Mouse (Mus musculus): ENCODE results near the gene Ppp2r5d. TPM values are rescaled to one million over a fixed set of nuclear protein-coding genes. Genes with fewer than 3 reads are reported as not detected.
A peak's percentile ranks its signal among the peaks of the same experiment; 100 is the strongest.

Ppp2r5d gene
- polyA plus RNA-seq, 1 experiment from 2014 or later: 137 TPM

DNA sequence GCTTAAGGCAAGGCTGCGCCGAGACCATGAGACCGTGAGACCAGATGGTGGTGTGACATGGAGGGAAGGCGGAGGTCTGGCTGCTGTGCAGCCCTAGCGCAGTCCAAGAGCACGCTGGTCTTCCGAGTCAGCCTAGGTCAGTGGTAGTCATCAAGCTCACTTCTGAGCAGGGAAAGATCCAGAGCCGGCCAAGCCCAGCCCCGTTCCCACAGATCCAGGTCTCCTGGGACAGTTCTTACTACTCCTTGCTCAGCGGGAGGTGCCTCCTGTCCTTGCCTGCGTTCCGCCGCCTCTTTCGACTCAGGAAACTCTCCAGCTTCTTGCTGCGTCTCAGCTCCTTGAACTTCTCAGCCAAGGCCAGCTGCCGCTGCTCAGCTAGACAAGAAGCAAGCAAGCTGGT, 37.2 kb downstream of the Ppp2r5d start:
- Histone ChIP-seq H3K4me1 (replicated peaks) (peaks cover 5% of the 10 kb centered on the region; the same call in 1 of the 2 replicates), H3K36me3 (peaks cover 94% of the 10 kb centered on the region), H3K9me3 (no peaks in the 10 kb centered on the region), H3K27me3 (ENCODE audit: insufficient read depth, poor library complexity, severe bottlenecking) (no peaks in the 10 kb centered on the region), H3K4me3 (no peak overlapping the region), H3K27ac (no peak overlapping the region)
- DNase-seq (ENCODE audit: low spot score): no peak
- WGBS: 90% methylated on average over 16 of the region's 16 CpGs

- Histone ChIP-seq H3K4me3 (no peak overlapping the region), H3K27me3 (ENCODE audit: insufficient read depth, poor library complexity, severe bottlenecking) (no peaks in the 10 kb centered on the region), H3K36me3 (peaks cover 98% of the 10 kb centered on the region), H3K27ac (no peak overlapping the region), H3K4me1 (replicated peaks) (no peaks in the 10 kb centered on the region), H3K9me3 (no peaks in the 10 kb centered on the region)
- no peak for DNase-seq (ENCODE audit: low spot score)
- WGBS: 97% methylated on average over 5 of the region's 5 CpGs
Observed at GRCm38 (mm10) chr17:46662730-46663129, 42.2 kb downstream of the Ppp2r5d start.

DNA sequence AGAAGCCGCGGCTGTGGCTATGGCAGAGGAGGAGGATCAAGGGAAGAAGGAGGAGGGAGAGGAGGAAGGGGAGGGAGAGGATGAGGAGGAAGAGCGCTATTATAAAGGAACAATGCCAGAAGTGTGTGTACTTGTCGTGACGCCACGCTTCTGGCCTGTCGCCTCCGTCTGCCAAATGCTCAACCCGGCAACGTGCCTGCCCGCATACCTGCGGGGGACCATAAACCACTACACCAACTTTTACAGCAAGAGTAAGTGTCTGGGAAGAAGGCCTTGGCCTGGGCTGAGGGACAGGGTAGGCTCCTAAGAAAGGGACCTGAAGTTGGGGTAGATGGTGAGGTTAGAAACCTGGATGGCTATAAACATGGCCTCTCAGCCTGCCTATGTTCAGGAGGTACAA, 42.9 kb downstream of the Ppp2r5d start:
- no peak overlapping the region for H3K4me3 ChIP-seq
- H3K36me3 ChIP-seq: peaks cover 100% of the 10 kb centered on the region
- DNase-seq (ENCODE audit: low spot score): no peak
- WGBS: 94% methylated on average over 12 of the region's 12 CpGs
- no peaks in the 10 kb centered on the region for H3K4me1 ChIP-seq (replicated peaks)
- H3K27ac ChIP-seq: no peak overlapping the region
- H3K27me3 ChIP-seq (ENCODE audit: insufficient read depth, poor library complexity, severe bottlenecking): no peaks in the 10 kb centered on the region
- H3K9me3 ChIP-seq: no peaks in the 10 kb centered on the region

- Histone ChIP-seq H3K4me3 (no peak overlapping the region), H3K27ac (0 out of 2 replicates have a peak overlapping the region, but pooled peaks have one; percentile 8), H3K9me3 (no peaks in the 10 kb centered on the region), H3K27me3 (ENCODE audit: insufficient read depth, poor library complexity, severe bottlenecking) (no peaks in the 10 kb centered on the region), H3K36me3 (peaks cover 100% of the 10 kb centered on the region), H3K4me1 (replicated peaks) (no peaks in the 10 kb centered on the region)
- no peak for DNase-seq (ENCODE audit: low spot score)
- WGBS: 93% methylated on average over 9 of the region's 9 CpGs
Observed at GRCm38 (mm10) chr17:46661351-46661750, 43.6 kb downstream of the Ppp2r5d start.

DNA sequence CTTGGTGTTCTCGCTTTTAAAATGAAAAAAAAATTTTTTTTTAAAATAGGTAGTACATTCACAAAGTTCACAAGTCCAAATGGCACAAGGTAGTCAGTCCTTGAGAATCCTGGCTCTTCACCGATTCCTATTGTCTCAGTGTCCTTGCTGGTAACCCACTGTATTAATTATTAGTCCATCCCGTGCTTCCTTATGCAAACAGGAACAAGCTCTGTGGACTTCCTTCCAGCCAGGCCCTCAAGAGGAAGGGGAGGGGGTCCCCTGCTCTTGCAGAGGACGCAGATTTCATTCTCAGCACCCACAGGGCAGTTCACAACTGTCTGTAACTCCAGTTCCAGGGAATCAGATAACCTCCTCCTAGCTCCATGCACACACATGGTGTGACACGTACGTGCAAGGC, 48.9 kb downstream of the Ppp2r5d start:
- Histone ChIP-seq H3K4me1 (replicated peaks) (peaks cover 26% of the 10 kb centered on the region), H3K9me3 (no peaks in the 10 kb centered on the region), H3K36me3 (peaks cover 98% of the 10 kb centered on the region), H3K27ac (no peak overlapping the region), H3K27me3 (ENCODE audit: insufficient read depth, poor library complexity, severe bottlenecking) (no peaks in the 10 kb centered on the region), H3K4me3 (no peak overlapping the region)
- 88% methylated on average over 6 of the region's 6 CpGs for whole genome bisulfite sequencing
- no peak for DNase-seq (ENCODE audit: low spot score)

DNA sequence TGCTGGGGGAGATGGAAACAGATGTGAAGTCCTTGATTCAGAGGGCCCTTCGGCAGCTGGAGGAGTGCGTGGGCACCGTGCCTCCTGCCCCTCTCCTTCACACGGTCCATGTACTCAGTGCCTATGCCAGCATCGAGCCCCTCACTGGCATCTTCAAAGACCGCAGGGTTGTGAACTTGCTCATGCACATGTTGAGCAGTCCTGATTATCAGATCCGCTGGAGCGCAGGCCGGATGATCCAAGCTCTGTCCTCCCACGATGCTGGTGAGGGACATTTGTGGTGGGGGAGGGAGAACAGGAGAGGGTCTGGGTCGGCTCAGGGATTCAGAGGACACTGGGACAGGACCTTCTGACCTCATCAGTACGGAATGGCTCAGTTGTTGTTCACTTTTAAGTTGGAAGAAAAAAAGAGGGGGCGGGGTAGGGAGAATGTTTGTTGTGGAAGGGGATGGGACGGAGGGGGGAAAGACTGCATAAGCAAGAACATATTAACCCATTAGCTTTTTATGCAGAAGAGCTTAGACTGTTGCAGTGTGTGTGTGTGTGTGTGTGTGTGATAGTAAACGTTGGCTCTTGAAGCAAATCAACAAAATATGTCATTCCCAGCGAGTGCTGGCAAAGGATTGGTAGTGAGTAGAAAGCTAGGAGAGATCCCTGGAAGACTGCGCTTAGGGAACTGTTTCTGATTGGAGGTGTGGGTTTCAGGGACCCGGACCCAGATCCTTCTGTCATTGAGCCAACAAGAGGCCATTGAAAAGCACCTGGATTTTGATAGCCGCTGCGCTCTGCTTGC, 53.0 kb downstream of the Ppp2r5d start:
- 74% methylated on average over 20 of the region's 20 CpGs for WGBS
- Histone ChIP-seq H3K36me3 (peaks cover 76% of the 10 kb centered on the region), H3K4me1 (replicated peaks) (peaks cover 48% of the 10 kb centered on the region), H3K9me3 (no peaks in the 10 kb centered on the region), H3K4me3 (peak overlapping the region; percentile 65), H3K27me3 (ENCODE audit: insufficient read depth, poor library complexity, severe bottlenecking) (no peaks in the 10 kb centered on the region), H3K27ac (peak overlapping the region; percentile 96)
- DNase-seq (ENCODE audit: low spot score): no peak

DNA sequence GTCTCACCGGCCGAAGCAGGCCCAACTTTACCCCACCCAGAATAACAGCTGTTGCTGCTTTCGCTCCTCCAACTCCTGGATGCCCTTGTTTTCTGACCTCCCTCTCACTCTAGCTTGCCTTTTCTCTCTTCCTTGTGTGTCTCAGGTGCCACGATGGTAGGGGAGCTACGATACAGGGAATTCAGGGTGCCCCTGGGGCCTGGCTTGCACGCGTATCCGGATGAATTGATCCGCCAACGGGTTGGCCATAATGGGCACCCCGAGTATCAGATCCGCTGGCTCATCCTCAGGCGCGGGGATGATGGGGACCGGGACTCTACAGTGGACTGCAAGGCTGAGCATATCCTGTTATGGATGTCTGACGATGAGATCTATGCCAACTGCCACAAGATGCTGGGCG, 53.6 kb downstream of the Ppp2r5d start:
- 78% methylated on average over 17 of the region's 17 CpGs for WGBS
- Histone ChIP-seq H3K4me1 (replicated peaks) (peaks cover 54% of the 10 kb centered on the region), H3K36me3 (peaks cover 69% of the 10 kb centered on the region)

GRCm38 (mm10) chr17:46650232-46651031, 54.5 kb downstream of the Ppp2r5d start, which contains the start of gene Cul7:
Gene Cul7, plus strand, starts transcription at chr17:46650337.
- Histone ChIP-seq H3K27ac (peak within 1 kb of the TSS; percentile 96), H3K4me1 (replicated peaks) (peaks cover 53% of the 10 kb centered on the region), H3K36me3 (peaks cover 60% of the 10 kb centered on the region), H3K9me3 (no peaks in the 10 kb centered on the region), H3K4me3 (peak within 1 kb of the TSS; percentile 65), H3K27me3 (ENCODE audit: insufficient read depth, poor library complexity, severe bottlenecking) (no peaks in the 10 kb centered on the region)
- under 1% methylated on average over 58 of the region's 58 CpGs for WGBS
- peak; percentile 94 for DNase-seq (ENCODE audit: low spot score)

More for the DNA sequence above, 53.6 kb downstream of the Ppp2r5d start:
- H3K27ac ChIP-seq: peak overlapping the region; percentile 96
- no peak for DNase-seq (ENCODE audit: low spot score)
- H3K4me3 ChIP-seq: peak overlapping the region; percentile 65
- H3K27me3 ChIP-seq (ENCODE audit: insufficient read depth, poor library complexity, severe bottlenecking): no peaks in the 10 kb centered on the region
- no peaks in the 10 kb centered on the region for H3K9me3 ChIP-seq

DNA sequence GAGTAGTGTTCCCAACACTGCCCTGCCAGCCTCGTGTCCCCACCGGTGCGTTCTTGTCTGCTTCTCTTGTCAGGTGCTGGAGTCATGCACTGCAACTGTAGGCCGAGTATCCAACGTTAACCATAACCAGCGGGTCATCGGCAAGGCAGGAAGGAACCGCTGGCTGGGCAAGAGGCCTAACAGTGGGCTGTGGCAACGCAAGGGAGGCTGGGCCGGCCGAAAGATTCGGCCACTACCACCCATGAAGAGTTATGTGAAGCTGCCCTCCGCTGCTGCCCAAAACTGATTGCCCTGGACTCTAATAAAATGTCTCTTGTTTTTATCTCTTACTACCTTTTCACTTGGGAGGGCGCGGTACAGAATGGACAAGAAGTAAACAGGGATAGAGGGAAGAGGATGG, 55.1 kb downstream of the Ppp2r5d start:
- DNase-seq (ENCODE audit: low spot score): no peak
- Histone ChIP-seq H3K4me3 (peak overlapping the region; percentile 65), H3K27ac (peak overlapping the region; percentile 96), H3K27me3 (ENCODE audit: insufficient read depth, poor library complexity, severe bottlenecking) (no peaks in the 10 kb centered on the region), H3K4me1 (replicated peaks) (peaks cover 59% of the 10 kb centered on the region), H3K36me3 (peaks cover 54% of the 10 kb centered on the region), H3K9me3 (no peaks in the 10 kb centered on the region)
- 39% methylated on average over 15 of the region's 15 CpGs for WGBS

GRCm38 (mm10) chr17:46648436-46648835, 56.5 kb downstream of the Ppp2r5d start:
- Histone ChIP-seq H3K4me3 (no peak overlapping the region), H3K27ac (no peak overlapping the region), H3K27me3 (ENCODE audit: insufficient read depth, poor library complexity, severe bottlenecking) (no peaks in the 10 kb centered on the region), H3K36me3 (peaks cover 40% of the 10 kb centered on the region), H3K4me1 (replicated peaks) (peaks cover 67% of the 10 kb centered on the region), H3K9me3 (no peaks in the 10 kb centered on the region)
- DNase-seq (ENCODE audit: low spot score): no peak
- 89% methylated on average over 9 of the region's 9 CpGs for WGBS

GRCm38 (mm10) chr17:46647279-46647678, 57.6 kb downstream of the Ppp2r5d start:
- Histone ChIP-seq H3K27ac (no peak overlapping the region), H3K4me3 (peak overlapping the region; percentile 86; the same call in 1 of the 2 replicates), H3K36me3 (peaks cover 30% of the 10 kb centered on the region), H3K9me3 (no peaks in the 10 kb centered on the region), H3K4me1 (replicated peaks) (peaks cover 56% of the 10 kb centered on the region), H3K27me3 (ENCODE audit: insufficient read depth, poor library complexity, severe bottlenecking) (no peaks in the 10 kb centered on the region)
- WGBS: 92% methylated on average over 7 of the region's 7 CpGs
- DNase-seq (ENCODE audit: low spot score): no peak

DNA sequence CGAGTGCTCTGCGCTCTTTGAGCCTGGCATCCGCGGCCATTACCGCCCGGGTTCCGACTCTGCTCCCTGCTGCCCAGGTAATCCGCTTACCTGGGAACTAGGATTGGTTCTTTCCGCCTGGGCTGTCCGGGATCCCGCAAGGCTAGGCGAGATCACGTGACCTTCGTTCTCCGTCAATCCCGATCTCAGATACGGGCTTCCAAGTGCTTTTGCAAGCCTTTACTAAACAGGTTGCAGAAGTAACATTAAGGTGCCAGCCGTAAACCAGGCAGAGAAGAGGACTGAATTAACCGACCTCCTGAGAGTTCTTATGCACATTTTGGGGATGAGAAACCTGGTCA, 58.6 kb downstream of the Ppp2r5d start:
- no peak for DNase-seq (ENCODE audit: low spot score)
- under 1% methylated on average over 19 of the region's 19 CpGs for WGBS

More for the DNA sequence above, 58.6 kb downstream of the Ppp2r5d start:
- H3K27me3 ChIP-seq (ENCODE audit: insufficient read depth, poor library complexity, severe bottlenecking): no peaks in the 10 kb centered on the region
- peaks cover 30% of the 10 kb centered on the region for H3K36me3 ChIP-seq
- H3K9me3 ChIP-seq: no peaks in the 10 kb centered on the region
- peak overlapping the region; percentile 86 for H3K4me3 ChIP-seq
- H3K4me1 ChIP-seq (replicated peaks): peaks cover 47% of the 10 kb centered on the region
- peak overlapping the region; percentile 90 for H3K27ac ChIP-seq

All from hindbrain, embryonic 10.5 days (tissue).